Mouse (Mus musculus) A20 (cell line): ENCODE data around the gene Wdr6.
"Not testable (repeated sequence)": the region's sequence is repeated elsewhere in the genome, so short reads cannot be mapped to it uniquely, and the experiment has no call there.

ENCODE experiments used
- DNase-seq: peaks from one replicate; pipeline ENCODE4 v3.0.0-alpha.2; 2011; ENCODE audit warnings: low read depth, low spot score

Wdr6 gene

DNA sequence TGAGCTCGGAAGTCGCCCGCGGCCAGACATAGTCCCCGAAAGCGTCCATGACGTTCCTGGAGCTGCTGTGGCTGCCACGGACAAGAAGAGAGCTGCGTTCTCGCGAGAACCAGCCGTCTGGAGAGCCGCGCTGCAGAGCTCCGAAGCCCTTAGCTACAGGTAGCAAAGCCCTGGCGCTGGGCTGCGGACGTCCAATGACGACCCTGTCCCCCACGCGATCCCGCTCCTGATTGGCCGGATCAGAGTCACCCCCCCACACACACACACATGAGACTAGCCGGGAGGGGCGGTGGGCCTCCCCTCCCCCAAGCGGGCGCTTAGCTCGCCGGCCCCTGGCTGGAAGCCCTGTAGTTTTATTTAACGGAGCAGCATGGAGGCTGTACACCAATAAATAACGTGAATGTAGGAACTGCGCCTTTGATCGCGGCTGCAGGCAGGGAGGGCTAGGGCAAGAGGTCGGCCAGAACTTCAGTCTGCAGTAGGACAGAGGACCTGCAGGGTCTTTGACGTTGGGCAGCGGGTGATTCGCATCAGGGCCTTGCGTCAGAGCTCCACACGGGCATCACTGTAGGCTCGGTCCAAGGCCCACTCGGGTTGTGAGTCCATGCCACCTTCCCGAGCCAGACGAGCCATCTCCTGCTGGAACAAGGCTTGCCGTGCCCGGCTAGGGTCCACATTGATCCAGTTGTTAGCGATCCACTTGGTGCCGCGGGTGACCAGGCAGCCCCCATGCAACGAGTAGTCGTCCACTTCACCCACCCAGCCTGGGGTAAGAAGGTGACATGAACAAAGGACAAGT, at the start of gene Wdr6:
Gene Wdr6, minus strand, starts transcription at position 195 of the 799 bp plus-strand sequence.
- DNase-seq, result peak; percentile 98

DNA sequence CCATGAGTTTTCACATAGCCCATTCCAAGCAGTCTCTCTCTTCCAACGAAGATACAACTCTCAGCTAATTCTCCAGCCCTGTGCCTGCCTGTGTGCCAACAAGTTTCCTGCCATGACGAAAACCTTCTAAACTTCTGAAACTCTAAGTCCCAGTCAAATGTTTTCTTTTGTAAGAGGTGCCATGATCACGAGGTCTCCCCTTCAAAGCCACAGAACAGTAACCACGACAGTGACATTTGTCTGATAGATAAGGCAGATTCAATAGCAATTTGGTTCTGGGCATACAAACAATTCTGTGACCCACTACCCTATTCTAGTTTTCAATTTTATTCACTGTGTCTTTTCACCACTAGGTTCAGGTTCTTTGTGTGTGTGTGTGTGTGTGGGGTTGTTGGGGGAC, 49.6 kb upstream of the Wdr6 start:
- DNase-seq, result no peak

DNA sequence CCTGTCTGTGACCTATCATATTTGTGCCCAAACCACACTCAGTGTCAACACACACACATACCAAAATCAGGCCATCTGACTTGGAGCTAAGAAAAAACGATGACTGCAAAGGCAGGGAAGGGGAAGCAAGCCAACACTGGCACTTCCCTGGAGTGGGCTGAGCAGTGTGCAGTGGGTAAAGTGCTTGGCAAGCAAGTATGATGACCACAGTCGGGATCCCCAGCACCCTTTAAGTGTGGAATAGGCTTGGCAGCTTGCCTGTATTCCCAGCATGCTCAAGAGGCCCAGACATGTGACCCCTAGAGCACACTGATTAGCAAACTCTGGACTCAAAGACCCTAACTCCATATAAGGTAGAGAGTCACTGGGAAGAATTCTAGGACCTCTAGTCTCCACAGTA, 48.0 kb upstream of the Wdr6 start:
- DNase-seq, result no peak

DNA sequence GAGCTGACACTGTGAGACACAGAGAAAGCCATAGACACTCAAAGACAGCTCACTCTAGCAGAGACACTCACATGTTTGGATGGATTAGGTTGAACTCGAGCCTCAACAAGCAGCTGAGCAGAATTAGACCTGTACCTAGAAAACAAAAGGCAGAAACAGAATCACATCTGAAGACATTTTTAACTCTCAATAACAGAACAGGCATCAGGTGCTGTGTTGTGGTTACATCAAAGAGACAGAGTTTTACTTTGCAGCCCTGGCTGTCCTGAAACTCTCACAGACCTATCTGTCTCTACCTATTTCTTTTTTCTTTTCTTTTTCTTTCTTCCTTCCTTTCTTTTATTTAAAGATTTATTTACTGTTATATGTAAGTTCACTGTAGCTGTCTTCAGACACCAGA, 38.8 kb upstream of the Wdr6 start:
- DNase-seq, result no peak

DNA sequence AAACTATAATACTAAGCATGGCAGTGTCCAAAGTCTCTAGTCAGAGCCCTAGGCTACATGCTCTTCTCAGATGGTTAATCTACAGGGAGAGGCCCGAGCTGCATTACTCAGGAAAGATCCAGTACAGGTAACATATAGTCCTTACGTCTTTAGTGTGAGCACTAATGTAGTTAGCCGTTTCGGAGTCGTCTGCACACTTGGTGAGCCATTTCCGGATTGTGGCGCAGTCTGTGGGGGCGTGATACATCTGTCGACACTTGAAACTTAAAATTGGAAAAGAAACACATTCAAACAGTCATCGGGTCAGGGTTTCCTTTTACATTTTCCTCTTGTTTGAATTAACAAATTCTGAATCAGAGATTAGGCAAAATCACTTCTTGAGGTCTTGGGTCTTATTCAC, 32.9 kb upstream of the Wdr6 start:
- DNase-seq, result no peak

DNA sequence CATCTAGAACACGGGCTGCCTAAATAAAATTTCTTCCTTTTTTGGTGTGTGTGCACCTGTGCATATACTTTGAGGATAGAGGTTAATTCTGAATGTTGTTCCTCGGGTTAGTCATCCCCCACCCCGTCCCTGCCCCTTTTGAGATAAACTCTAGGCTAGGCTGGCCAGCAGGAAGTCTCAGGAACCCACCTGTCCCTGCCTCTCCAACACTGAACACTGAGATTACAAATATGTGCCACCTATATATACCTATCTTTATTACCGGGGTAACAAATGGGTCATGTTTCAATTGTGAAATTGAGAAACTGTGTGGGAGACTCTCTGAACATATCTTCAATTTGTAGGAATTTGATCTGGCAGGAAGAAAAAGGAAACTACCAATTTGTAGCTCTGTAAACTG, 30.4 kb upstream of the Wdr6 start:
- no peak for DNase-seq

DNA sequence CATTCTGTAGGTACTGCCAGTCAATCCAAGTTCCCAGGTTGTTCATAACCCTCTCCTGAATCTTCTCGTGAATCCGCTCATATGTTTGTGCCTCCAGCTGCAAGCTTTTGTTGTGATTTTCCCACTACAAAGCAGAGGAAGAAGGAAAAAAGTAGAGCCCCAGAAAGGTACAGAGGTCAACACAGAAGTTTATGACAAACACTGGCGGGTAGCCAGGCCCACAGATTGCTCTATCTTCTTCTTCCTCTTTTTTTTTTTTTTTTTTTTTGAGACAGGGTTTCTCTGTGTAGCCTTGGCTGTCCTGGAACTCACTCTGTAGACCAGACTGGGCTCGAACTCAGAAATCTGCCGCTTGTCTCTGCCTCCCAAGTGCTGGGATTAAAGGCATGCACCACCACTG, 29.4 kb upstream of the Wdr6 start:
- not testable (repeated sequence) for DNase-seq

DNA sequence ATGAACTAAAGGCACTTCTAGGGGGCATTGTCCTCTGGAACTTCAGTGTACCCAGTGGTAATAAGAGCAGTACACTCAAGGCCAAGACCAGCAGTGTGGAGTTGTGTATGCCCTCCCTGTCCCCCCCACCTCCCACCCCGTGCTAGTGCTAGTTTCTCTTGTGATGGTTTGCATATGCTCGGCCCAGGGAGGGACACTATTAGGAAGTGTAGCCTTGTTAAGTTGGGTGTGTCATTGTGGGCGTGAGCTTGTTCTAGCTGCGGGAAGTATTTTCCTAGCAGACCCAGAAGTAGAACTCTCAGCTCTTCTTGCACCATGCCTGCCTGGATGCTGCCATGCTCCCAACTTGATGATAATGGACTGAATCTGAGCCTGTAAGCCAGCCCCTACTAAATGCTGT, 23.4 kb upstream of the Wdr6 start:
- no peak for DNase-seq

DNA sequence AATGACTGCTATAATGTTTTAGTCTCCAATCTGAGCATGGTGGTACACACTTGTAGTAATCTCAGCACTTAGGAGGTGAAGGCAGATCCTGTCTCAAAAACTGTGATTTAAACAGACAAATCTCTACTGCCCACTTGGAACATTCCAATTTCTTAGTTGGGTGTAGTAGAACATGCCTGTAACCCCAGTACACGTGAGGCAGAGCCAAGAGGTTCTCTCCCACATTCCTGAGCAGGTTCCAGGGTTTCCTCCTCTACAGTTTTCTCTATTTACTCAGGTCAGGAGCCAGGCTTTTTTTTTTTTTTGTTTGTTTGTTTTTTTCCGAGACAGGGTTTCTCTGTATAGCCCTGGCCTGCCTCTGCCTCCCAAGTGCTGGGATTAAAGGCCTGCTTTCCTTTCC, 21.5 kb upstream of the Wdr6 start:
- DNase-seq, result no peak

DNA sequence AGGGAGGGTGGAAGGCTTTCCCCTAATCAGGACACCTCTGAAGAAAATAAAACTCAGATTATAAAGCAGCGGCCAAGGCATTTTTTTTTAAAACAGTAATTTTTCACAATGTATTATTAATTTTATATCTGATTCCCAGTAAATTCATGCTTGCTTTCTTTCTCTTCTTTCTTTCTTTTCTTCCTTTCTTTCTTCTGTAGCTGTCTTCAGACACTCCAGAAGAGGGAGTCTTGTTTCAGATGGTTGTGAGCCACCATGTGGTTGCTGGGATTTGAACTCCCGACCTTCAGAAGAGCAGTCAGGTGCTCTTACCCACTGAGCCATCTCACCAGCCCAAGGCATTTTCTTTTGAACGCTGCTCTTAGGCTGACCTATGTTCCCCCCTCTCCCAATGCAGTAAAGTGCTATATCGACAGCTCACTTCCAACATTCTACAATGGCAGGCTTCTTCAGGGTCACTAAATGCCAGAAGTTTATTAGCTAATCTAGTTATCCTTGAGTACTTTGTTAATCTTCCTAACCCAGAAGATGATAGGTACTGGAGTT, 20.6 kb upstream of the Wdr6 start:
- DNase-seq, result no peak

DNA sequence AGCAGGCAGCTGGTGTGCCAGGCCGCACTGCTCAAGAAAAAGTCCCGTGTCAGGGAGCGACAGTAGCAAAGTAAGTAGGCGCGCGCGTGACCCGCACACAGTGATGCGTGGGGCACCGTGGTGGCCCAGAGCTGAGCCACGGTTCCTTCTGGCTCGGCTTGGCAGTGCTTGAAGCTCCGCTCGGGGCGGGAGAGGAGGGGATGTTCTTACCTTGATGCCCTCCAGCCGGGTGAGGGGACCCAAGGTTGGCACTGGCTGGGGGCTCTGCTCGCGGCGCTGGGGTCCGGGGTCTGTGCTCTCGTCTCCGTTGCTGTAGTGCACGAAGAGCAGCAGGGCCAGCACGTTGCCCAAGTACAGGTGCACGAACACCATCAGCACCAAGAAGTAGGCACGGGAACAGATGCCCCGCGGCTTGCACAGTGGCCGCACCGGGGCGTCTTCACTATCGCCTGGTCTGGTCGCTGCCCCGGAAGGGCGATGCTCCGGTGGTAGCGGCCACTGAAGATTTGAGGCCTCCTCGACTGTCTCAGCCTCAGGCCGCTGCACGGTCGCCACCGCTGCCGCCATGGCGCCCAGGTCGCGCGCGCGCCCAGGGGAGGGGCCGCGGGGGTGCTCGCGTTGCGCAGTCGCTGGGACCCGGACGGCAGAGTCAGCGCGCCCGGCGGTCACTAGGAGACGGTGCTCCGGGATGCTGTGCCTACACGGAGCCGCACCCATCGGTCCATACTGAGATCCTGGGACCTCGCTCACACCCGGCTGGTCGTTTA, 18.6 kb upstream of the Wdr6 start, which contains the start of gene P4htm:
Gene P4htm, minus strand, starts transcription at position 670 of the 767 bp plus-strand sequence.
- peak; percentile 49 for DNase-seq

DNA sequence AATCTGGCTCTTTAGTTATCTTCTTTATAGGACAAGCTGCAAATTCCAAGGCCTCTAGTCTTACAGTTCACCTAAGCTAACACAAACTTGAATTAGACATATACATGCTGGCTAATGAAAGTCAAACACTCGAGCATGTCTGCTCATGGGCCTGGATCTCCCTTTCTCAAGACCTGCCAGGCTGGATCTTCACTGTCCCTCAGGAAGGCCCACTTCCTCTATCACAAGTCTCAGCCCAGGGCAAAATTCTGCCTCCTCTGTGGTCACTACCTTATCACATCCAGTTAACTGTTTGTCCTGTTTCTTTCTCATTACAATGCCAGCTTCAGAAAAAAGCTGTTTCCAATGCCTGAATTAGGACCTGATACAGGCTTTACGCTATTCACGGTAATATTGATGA, 15.8 kb upstream of the Wdr6 start:
- DNase-seq, result no peak

DNA sequence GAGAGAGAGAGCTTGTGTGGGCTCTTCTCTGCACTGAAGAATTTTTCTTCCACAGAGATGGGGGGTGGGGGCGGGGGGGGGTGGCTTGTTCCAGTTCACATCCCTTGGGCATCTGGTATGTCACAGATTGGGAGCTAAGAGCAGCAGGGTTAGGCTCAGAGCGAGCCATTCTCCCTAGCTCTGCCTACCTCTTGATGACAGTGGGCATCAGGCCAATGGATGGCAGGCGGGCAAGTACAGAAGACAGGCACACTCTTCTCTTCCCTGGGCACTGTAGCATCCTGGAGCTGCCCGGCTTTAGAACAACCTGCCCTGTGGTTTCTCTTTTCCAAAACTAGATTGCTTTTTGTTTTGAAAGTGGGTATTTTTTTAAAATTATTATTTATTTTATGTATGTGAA, 12.9 kb upstream of the Wdr6 start:
- DNase-seq, result no peak

DNA sequence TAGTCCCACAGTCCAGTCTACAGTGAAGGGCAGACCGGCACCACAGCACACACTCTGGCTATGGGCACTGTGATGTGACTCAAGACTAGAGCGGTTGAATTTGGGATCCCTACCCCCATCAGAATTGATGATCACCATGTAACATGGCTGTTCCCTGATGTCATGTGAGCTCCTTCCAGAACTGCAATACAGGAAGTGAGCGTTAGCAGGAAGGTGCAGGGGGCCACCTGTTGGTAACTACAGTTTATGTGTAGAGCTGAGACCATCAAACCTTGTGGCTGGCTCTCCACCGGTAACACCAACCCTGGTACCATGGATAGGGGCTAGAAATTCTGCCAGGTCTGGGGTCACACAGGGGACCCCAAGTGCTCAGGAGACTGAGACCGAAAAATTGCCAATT, 10.7 kb upstream of the Wdr6 start:
- DNase-seq, result peak; percentile 50

DNA sequence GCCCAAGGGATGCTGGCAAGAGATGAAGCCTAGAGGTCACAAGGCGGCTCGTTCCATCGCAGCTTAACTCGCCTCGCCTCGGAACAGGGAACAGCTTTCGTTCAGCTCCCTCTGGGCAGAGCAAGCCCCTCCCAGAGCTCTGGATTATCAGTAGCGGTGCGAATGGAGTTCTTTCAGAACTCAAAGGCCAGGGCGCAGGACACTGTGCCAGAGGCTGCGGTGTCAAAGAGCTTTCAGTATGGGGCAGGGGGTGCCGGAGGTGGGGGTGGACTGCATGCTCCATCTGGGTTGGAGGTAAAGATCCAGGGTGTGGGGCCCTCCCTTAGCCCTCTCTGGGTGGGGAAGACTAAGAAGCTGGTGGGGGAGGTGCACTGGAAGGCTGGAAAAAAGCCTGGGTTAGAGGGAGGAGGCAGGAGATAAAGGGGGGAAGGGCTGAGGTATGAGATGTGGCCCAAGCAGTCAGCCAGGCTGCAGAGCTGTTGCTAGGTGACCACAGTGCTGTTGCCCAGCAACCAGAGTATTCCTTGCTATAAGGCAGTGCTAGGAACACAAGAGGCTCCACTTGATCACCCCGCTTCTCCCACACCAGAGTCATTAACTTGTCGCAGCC, 9.1 kb upstream of the Wdr6 start:
- DNase-seq, result no peak

DNA sequence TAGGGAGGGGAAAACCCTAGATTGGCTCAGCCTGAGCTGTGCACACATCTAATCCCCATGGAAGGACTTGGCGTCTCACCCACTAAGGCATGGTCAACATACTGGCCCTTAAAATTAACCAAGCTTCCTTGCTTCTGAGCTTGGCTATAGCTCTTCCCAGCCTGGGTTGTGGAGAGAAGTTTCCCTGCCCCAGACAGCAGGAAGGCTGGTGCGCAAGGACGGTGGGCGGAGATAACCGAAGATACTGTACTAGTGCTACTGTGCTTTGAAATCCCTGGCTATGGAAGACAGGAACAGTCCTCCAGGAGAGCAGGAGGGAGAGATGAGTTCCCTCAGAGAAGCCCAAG, 778 bp upstream of the Wdr6 start:
- no peak for DNase-seq

DNA sequence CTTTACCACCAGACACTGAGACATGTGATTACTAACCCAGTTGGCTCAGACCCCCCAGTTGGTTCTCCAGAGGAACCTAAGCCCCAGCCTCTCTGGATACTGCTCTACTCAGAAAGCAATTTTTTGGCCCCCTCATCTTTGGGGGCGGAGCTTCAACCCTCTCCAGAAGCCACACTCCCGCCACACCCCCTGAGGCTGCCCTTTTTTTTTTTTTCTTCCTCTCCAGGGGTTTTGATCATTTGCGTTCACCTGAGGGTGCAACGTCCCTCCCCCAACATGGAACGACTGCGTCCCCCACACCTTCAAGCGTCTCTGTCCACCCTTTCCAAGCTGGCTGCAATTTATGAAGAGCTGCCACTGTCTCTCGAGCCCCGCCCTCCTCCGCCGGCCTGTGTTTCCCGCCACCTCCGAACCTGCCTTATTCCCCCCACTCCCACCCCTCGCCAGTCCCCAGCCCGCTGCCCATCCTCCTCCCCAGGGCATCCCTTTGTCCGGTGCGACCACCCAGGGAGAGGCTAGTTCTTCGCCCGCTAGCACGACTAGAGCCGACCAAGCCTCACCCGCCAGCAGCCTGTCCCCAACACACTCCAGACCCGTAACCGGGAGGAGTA, 500 bp downstream of the Wdr6 start:
- DNase-seq, result peak; percentile 68

DNA sequence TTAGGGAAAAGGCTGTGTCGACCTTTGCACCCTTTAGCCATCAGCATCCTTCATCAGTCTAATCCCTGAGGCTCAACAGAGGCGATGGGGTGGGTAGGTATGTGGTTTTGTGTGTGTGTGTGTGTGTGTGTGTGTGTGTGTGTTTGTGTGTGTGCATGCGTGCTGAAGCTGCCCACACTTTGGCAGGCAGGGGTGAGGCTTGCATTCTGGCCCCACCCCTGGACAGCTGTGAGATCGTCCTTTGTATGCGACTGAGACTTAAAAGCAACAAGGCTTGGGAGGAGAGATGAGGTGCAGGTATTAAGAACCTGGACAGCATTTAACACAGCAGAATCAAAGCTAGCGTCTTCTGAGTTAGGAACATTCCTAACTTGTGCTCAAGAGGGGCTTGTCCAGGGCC, 1.5 kb downstream of the Wdr6 start:
- no peak for DNase-seq

DNA sequence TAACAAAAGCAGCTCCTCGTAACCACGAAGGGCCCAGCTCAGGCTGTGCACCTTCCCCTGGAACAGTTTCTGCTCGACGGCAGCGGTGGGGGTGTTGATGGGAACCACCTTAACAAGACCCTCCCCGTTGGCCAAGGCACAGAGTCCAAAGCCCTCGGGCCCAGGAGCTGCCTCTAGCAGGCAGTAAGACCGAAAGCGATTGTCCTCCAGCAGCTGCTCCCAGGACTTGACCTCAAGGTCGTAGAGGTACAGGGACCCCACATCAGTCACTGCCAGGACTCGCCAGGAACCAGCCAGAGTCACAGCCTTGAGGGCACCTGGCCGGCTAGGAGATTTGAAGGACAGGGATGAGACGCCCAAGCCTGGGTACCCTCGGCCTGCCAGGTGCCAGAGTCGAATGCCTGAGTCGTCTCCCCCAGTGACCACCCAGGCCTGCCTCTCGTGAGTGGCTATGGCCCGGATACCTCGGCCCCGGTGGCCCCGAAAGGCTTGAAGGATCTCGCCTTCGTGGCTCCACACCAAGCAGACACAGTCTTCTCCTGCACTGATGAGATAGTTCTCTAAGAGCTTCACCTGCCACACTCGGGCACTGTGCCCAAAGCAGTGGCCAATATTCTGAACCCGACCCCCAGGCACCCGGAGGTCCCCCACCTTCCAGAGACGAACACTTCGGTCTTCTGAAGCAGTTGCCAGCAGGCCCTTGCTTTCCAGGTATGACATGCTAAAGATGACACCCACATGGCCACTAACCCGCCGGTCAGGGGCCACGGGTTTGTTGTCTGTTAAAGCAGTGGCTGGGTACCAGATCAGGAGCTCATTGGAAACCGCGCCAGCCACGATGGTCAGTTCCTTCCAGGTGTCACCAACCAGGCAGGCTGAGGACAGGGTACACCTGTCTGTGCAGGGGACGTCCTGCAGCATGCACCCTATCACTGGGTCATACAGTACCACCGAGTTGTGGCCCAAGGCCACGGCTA, 2.9 kb downstream of the Wdr6 start:
- no peak for DNase-seq

DNA sequence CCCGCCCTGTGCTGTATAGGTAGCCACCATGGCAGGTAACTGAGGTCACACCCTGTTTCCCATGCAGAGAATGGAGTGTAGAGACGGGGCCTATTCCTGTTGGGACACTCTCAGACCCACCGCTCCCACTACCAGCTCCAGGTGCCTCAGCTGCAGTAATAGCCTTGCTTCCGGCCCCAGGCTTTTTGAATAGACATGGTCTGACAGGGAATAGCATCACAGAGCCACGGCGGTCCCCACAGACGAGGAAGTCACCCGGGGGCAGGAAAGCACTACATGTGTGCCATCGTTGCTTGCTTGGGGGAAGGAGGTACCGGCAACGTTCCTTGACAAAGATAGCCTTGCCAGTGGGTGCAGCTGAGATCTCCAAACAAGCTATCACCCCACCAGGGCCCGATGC, 3.6 kb downstream of the Wdr6 start:
- DNase-seq, result no peak
